Mouse (Mus musculus) embryo, embryonic 11.5 days (tissue): Measurements from ENCODE around the gene Atg7.
"Not testable (repeated sequence)": the region's sequence is repeated elsewhere in the genome, so short reads cannot be mapped to it uniquely, and the experiment has no call there.

Experiments
- DNase-seq: peaks from one replicate; pipeline ENCODE4 v3.0.0-alpha.2; 2012; ENCODE audit warnings: low read depth, low spot score

Gene Atg7

GRCm38 (mm10) chr6:114876546-114876945, 233.6 kb downstream of the Atg7 start:
- DNase-seq: no peak

- no peak for DNase-seq
Observed at GRCm38 (mm10) chr6:114878841-114879520, 236.1 kb downstream of the Atg7 start.

- no peak for DNase-seq
Observed at GRCm38 (mm10) chr6:114880798-114881197, 237.9 kb downstream of the Atg7 start.

- DNase-seq: no peak
Observed at GRCm38 (mm10) chr6:114882212-114882611, 239.3 kb downstream of the Atg7 start.

GRCm38 (mm10) chr6:114882675-114883074, 239.8 kb downstream of the Atg7 start:
- DNase-seq: no peak

GRCm38 (mm10) chr6:114883261-114883740, 240.4 kb downstream of the Atg7 start:
- DNase-seq: peak; percentile 78

- DNase-seq: no peak
Observed at GRCm38 (mm10) chr6:114885129-114885528, 242.2 kb downstream of the Atg7 start.

GRCm38 (mm10) chr6:114886012-114886411, 243.1 kb downstream of the Atg7 start:
- no peak for DNase-seq

- DNase-seq: no peak
Observed at GRCm38 (mm10) chr6:114886504-114887361, 243.8 kb downstream of the Atg7 start.

- peak; percentile 75 for DNase-seq
Observed at GRCm38 (mm10) chr6:114888922-114889321, 246.0 kb downstream of the Atg7 start.

GRCm38 (mm10) chr6:114889971-114890370, 247.1 kb downstream of the Atg7 start:
- DNase-seq: not testable (repeated sequence)

GRCm38 (mm10) chr6:114890411-114891115, 247.7 kb downstream of the Atg7 start:
- DNase-seq: no peak

- DNase-seq: no peak
Observed at GRCm38 (mm10) chr6:114891272-114891671, 248.4 kb downstream of the Atg7 start.

- no peak for DNase-seq
Observed at GRCm38 (mm10) chr6:114891771-114892170, 248.9 kb downstream of the Atg7 start.

GRCm38 (mm10) chr6:114892363-114892762, 249.5 kb downstream of the Atg7 start:
- DNase-seq: no peak

- no peak for DNase-seq
Observed at GRCm38 (mm10) chr6:114893427-114894209, 250.7 kb downstream of the Atg7 start.

GRCm38 (mm10) chr6:114894548-114895106, 251.7 kb downstream of the Atg7 start:
- no peak for DNase-seq

GRCm38 (mm10) chr6:114895191-114895590, 252.3 kb downstream of the Atg7 start:
- DNase-seq: no peak

- no peak for DNase-seq
Observed at GRCm38 (mm10) chr6:114896281-114896680, 253.4 kb downstream of the Atg7 start.

GRCm38 (mm10) chr6:114898949-114899348, 256.1 kb downstream of the Atg7 start:
- no peak for DNase-seq

- peak; percentile 46 for DNase-seq
Observed at GRCm38 (mm10) chr6:114899652-114900051, 256.8 kb downstream of the Atg7 start.
